Mouse (Mus musculus) forebrain, embryonic 13.5 days (tissue): Measurements from ENCODE around the gene Cib3. TPM values are rescaled to one million over a fixed set of nuclear protein-coding genes. Genes with fewer than 3 reads are reported as not detected.
A peak's percentile ranks its signal among the peaks of the same experiment; 100 is the strongest.

Source experiments
- ATAC-seq: fragments of 200-750 bp; cut with Nextera tagmentation; 2 replicates; pipeline ENCODE4 v1.8.0; 2017
- H3K27ac ChIP-seq: fragments of 300-500 bp; sonication (generic); 2 replicates; pipeline ENCODE4 v1.5.1; 2015; ENCODE audit warnings: inconsistent platforms, mild to moderate bottlenecking, moderate library complexity
- H3K27me3 ChIP-seq: fragments of 300-500 bp; sonication (generic); 2 replicates; pipeline ENCODE4 v1.6.1; 2015; ENCODE audit warnings: mild to moderate bottlenecking, inconsistent platforms
- H3K36me3 ChIP-seq: fragments of 300-500 bp; sonication (generic); 2 replicates; pipeline ENCODE4 v1.6.1; 2015; ENCODE audit warnings: mild to moderate bottlenecking, inconsistent platforms; ENCODE audit not compliant: poor library complexity, severe bottlenecking
- H3K4me1 ChIP-seq: fragments of 300-500 bp; sonication (generic); 2 replicates; pipeline ENCODE4 v1.6.1; 2015; ENCODE audit warnings: inconsistent platforms
- H3K4me2 ChIP-seq: fragments of 300-500 bp; sonication (generic); 2 replicates; pipeline ENCODE4 v1.6.1; 2015; ENCODE audit warnings: inconsistent platforms, mild to moderate bottlenecking, moderate library complexity
- H3K4me3 ChIP-seq: fragments of 300-500 bp; sonication (generic); 2 replicates; pipeline ENCODE4 v1.5.1; 2015; ENCODE audit warnings: mild to moderate bottlenecking, inconsistent platforms
- H3K9ac ChIP-seq: fragments of 300-500 bp; sonication (generic); 2 replicates; pipeline ENCODE4 v1.6.1; 2015; ENCODE audit warnings: mild to moderate bottlenecking, inconsistent platforms
- H3K9me3 ChIP-seq: fragments of 300-500 bp; sonication (generic); replicated peaks from 2 replicates; pipeline ENCODE4 v1.6.1; 2016; ENCODE audit warnings: inconsistent platforms
- WGBS: fragments of 180-500 bp; shearing (Covaris S2); methylation state at CpG from one replicate; pipeline ENCODE4 v1.1.7; 2015; 5-methylcytosine and 5-hydroxymethylcytosine counted together
- polyA plus RNA-seq: library from polyadenylated mRNA; unstranded; fragments of >200 nt; fragmentation: Nextera tagmentation; extraction: Ambion mirVana; gene quantifications from 2 replicates; pipeline ENCODE4 v1.2.1, GENCODE M21; 2015

Cib3 gene
- polyA plus RNA-seq, 1 experiment from 2014 or later = not detected

DNA sequence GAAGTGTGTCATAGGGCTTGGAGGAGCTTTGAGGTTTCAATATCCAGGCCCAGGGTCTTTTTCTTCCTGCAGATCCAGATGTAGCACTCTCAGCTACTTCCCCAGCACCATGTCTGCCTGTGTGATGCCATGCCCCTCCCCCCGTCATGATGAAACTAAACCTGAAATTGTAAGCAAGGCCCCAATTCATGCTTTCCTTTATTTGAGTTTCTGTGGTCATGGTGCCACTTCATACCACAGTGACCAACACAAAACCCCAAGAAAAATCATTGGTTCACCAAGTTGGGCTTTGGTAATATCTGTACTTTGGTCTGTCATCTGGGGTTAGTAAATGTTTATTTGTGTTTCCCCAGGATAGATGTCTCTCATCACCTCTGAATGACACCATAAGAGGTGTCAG, 4.1 kb downstream of the Cib3 start:
- no peak for ATAC-seq
- H3K4me2 ChIP-seq = no peak overlapping the region
- peaks cover 7% of the 10 kb centered on the region; the same call in 1 of the 2 replicates for H3K27me3 ChIP-seq
- no peak overlapping the region for H3K4me3 ChIP-seq
- H3K9ac ChIP-seq = no peak overlapping the region
- 71% methylated on average over 1 of the region's 1 CpGs for WGBS
- H3K36me3 ChIP-seq = no peaks in the 10 kb centered on the region
- no peak overlapping the region for H3K27ac ChIP-seq
- H3K9me3 ChIP-seq = peaks cover 4% of the 10 kb centered on the region; the same call in 1 of the 2 replicates
- no peaks in the 10 kb centered on the region for H3K4me1 ChIP-seq

DNA sequence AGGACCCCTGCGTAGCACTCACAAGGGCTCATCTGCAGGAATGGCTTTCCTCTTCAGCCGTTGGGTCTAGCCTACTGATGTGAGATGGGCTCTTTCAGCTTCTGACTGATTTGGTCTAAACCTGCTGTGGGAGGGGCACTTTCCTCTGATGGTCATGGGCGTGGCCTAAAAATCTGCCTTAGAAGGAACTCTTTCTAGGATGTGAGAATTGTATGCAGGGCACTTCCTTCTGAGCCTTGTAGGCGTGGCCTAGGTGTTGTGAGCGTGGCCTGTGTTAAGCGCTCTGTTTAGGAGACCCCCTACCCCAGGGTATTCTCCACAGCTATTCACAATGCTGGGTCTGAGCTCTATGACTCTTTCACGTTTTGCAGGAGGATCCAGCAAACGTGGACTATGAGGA, 14.6 kb downstream of the Cib3 start:
- Histone ChIP-seq H3K27ac (no peak overlapping the region), H3K4me2 (no peak overlapping the region), H3K27me3 (no peaks in the 10 kb centered on the region), H3K4me3 (no peak overlapping the region), H3K36me3 (no peaks in the 10 kb centered on the region), H3K4me1 (no peaks in the 10 kb centered on the region), H3K9ac (no peak overlapping the region), H3K9me3 (peaks cover 25% of the 10 kb centered on the region)
- ATAC-seq = no peak
- WGBS = 64% methylated on average over 8 of the region's 8 CpGs

DNA sequence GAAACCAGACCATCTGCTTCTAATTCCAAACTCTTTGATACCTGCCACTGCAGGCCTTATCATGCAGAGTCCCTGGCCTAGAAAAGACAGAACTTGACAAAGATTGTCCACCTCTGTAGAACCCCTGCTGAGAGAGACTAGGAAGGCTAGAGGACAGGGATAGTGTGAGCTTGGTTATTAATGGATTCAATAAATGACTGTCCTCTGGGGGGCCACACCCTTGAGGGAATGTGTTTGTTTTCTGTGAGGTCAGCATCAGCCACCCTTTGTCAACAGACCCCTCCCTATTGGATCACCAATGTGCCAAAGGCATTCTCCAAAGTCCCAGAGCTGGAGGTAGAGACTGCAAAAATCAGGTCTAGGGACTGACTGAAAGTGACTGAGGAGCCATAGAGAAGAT, 20.6 kb downstream of the Cib3 start:
- Histone ChIP-seq H3K4me1 (no peaks in the 10 kb centered on the region), H3K9ac (no peak overlapping the region), H3K4me2 (no peak overlapping the region), H3K27ac (no peak overlapping the region), H3K27me3 (no peaks in the 10 kb centered on the region), H3K36me3 (no peaks in the 10 kb centered on the region), H3K9me3 (no peaks in the 10 kb centered on the region), H3K4me3 (no peak overlapping the region)
- ATAC-seq = no peak

DNA sequence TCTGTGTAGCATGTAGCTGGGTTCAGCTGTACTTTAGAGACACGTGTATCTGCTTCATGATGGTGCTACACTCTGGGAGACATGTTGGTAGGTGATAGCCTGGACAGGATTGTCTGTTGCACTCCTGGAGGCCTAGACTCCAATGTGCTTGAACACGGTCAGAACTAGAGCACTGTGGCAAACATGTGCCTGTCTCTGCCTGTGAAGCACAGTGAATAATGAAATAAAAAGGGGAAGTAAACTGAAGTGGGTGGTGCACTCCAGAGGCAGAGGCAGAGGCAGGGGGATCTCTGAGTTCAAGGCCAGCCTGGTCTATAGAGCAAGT, 22.5 kb downstream of the Cib3 start:
- H3K4me3 ChIP-seq = no peak overlapping the region
- no peaks in the 10 kb centered on the region for H3K4me1 ChIP-seq
- no peaks in the 10 kb centered on the region for H3K9me3 ChIP-seq
- H3K27ac ChIP-seq = no peak overlapping the region
- no peak overlapping the region for H3K4me2 ChIP-seq
- H3K27me3 ChIP-seq = no peaks in the 10 kb centered on the region
- 87% methylated on average over 2 of the region's 2 CpGs for WGBS
- no peaks in the 10 kb centered on the region for H3K36me3 ChIP-seq
- no peak overlapping the region for H3K9ac ChIP-seq
- ATAC-seq = no peak

DNA sequence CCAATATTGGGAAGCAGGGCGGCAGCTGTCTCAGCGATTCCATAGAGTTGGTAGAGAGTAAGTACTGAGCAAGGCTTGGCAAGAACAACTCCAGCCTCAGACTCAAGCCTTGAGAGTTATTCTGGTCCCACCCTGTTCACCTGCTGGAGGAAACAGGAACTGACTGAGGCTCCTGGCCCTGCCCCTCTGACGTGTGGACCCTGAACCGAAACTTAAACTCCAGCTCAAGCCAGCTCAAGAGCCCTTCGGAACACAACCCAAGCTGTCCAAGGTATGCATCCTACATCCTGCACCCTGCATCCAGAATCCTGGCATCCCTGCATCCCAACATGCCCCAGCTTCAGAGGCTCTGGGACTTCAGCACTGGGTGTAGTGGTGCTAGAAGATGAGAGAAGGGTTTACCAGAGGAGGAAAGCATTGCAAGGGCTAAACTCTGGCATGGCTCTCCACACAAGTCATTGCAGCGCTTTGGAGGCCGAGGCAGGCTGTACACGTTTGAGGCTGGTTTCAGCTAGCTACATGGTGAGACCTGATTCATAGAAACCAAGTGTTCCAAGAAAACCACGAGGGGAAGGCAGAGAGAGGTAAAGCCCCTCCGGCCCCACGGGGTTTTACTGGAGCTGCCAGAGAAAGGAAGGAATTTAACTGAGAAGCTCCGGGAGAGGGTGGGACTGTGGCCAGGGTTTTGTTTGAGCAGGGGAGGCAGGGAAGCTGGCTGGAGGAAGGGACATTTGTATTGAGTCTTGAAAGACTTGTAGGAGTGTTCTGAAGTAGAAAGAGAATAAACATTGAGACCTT, 23.0 kb downstream of the Cib3 start, which contains the start of gene Hsh2d:
Gene Hsh2d (plus strand): TSS at position 222 of the 798 bp plus-strand sequence.
- no peak for ATAC-seq
- 74% methylated on average over 12 of the region's 12 CpGs for WGBS
- Histone ChIP-seq H3K4me1 (no peaks in the 10 kb centered on the region), H3K27ac (no peak within 1 kb of the TSS), H3K36me3 (no peaks in the 10 kb centered on the region), H3K9ac (no peak within 1 kb of the TSS), H3K4me2 (no peak within 1 kb of the TSS), H3K9me3 (no peaks in the 10 kb centered on the region), H3K4me3 (no peak within 1 kb of the TSS), H3K27me3 (no peaks in the 10 kb centered on the region)

DNA sequence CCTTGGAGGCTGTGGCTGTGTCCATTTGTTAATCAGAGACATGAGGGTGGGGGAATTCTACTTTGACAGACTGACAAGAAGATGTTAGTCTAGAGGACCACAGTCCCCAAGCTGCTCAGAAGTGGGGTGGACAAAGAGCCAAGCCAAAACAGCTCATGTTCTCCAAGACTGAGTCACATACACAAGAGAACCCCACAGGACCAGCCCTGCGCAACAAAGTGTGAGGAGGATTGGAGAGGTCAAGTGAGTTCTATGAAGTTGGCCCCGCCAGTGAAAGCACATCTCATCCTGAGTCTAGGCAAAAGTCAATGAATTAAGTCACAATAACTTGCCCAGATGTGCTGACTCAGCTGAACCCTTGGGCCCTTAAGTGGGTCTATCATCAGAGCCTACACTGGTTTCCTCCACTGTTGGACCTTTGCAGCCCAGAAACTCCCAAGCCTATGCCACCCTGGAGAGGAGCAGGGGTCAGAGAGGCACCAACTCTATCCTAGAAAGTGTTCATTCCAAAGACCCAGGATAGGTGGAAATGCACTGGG, 24.8 kb downstream of the Cib3 start:
- H3K9me3 ChIP-seq = no peaks in the 10 kb centered on the region
- no peak overlapping the region for H3K4me2 ChIP-seq
- H3K36me3 ChIP-seq = no peaks in the 10 kb centered on the region
- WGBS = 93% methylated on average over 2 of the region's 2 CpGs
- no peaks in the 10 kb centered on the region for H3K4me1 ChIP-seq
- no peaks in the 10 kb centered on the region for H3K27me3 ChIP-seq
- no peak overlapping the region for H3K27ac ChIP-seq
- no peak overlapping the region for H3K9ac ChIP-seq
- H3K4me3 ChIP-seq = no peak overlapping the region
- ATAC-seq = no peak

DNA sequence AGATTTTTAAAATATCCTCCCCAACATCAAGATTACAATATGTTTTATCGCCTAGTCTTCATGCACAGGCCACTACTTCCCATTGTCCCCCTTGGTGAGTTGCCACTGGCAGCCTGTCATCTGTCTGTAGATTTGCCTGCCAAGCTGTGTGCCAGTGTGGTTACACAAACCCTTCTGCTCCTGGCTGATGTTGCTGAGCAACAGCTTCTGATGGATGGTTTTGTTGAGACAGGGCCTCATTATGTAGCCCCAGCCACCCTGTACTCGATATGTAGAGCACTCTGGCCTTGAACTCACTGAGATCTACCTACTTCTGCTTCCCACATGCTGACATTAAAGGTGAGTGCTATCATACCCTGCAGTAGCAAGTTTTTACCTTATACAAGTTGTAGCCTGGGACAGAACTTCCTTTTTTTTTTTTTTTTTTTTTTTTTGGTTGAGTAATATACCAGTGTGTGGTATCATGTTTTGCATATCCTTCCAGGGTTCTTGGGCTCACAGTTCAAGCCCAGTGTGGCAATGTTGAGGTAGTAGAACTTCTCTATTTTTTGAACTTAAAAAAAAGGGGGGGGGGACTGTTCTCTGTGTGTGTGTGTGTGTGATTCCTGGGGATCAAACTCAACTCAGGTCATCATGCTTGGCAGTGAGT, 29.0 kb downstream of the Cib3 start:
- no peaks in the 10 kb centered on the region for H3K4me1 ChIP-seq
- H3K4me2 ChIP-seq = no peak overlapping the region
- no peaks in the 10 kb centered on the region for H3K27me3 ChIP-seq
- H3K9ac ChIP-seq = no peak overlapping the region
- H3K27ac ChIP-seq = no peak overlapping the region
- ATAC-seq = peak; percentile 59; the same call in 1 of the 2 replicates
- no peaks in the 10 kb centered on the region for H3K9me3 ChIP-seq
- no peak overlapping the region for H3K4me3 ChIP-seq
- WGBS = 79% methylated on average over 2 of the region's 2 CpGs
- H3K36me3 ChIP-seq = peaks cover 39% of the 10 kb centered on the region

DNA sequence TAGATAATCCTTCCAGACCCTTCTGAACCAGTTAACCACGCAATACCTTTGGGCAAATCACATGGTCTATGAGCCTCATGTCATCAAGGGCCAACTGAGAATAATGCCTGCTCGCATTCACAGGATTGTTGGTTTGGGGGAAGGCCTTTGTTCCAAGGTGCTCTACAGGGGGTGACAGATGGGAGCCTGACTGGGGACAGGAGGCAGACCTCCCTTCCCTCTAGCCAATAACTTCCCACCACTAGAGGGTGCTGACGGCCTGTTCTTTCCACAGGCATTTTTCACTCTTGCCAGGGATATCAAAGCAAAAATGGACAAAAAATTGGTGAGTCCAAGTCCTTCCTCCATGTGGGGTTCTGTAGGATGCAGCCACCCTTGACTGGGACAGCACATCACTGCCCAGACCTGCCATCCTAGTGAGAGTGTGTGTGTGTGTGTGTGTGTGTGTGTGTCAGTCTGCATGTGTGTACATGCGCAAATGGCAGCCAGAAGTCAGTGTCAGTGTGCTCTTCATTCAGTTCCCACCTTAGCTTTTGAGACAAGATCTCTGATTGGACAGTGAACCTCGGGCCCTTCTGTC, 35.2 kb downstream of the Cib3 start:
- Histone ChIP-seq H3K27me3 (no peaks in the 10 kb centered on the region), H3K4me3 (no peak overlapping the region), H3K4me1 (no peaks in the 10 kb centered on the region), H3K9me3 (no peaks in the 10 kb centered on the region), H3K27ac (no peak overlapping the region), H3K36me3 (peaks cover 99% of the 10 kb centered on the region), H3K9ac (no peak overlapping the region), H3K4me2 (no peak overlapping the region)
- peak; percentile 75 for ATAC-seq
- WGBS = 56% methylated on average over 5 of the region's 5 CpGs

DNA sequence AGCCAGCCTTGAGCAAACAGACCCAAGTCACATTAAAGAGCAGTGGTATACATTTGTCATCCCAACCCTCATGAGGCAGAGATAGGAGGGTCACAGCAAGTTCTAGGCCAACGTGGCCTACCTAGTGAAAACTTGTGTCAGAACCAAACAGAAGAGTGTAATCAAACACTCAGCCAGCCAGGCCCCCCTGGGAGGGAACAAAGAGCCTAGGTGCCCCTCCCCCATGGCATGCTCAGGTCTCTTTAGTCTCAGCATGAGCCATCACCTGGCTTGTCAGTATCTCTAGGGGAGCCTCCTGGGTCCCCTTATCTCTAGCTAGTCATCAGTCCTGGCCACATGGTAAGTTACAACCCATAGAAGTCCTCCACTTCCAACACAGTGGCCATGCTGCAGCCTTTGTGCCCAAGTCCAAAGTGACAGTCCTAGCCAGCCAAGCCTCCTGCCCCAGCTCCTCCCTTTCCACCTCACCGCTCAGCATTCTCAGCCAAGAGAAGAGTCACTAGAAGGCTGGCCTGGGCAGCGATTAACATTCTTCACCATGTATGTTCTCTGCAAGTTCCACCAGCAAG, 42.9 kb downstream of the Cib3 start:
- H3K9ac ChIP-seq = no peak overlapping the region
- H3K36me3 ChIP-seq = peaks cover 83% of the 10 kb centered on the region
- no peaks in the 10 kb centered on the region for H3K4me1 ChIP-seq
- no peak for ATAC-seq
- no peak overlapping the region for H3K27ac ChIP-seq
- H3K4me3 ChIP-seq = no peak overlapping the region
- H3K27me3 ChIP-seq = no peaks in the 10 kb centered on the region
- 87% methylated on average over 3 of the region's 3 CpGs for WGBS
- H3K4me2 ChIP-seq = no peak overlapping the region
- no peaks in the 10 kb centered on the region for H3K9me3 ChIP-seq

DNA sequence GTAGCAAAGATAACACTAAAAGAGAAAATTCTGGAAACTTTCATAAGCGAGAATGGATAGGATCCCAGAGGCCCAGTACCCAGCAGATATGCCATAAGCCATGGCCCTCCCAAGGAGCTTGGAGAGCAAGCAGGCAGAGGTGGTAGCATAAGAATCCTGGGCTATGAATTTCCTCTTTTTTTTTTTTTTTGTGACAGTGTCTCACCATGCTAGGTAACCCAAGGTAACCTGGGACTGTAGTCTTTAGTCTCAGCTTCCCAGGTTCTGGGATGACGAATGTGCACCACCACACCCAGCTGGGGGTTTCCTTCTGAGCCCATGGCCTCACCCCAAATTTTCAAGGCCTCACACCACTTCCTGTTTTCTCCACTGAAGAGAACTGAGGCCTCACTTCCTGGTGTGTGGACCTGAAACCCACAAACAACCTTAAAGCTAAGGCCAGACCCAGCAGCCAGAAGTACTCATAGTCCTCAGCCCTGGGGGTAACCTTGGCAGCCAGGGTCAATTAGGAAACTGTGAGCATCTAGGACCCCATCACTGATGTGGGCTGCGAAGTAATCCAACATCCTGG, 43.5 kb downstream of the Cib3 start:
- Histone ChIP-seq H3K4me3 (no peak overlapping the region), H3K36me3 (peaks cover 83% of the 10 kb centered on the region), H3K27me3 (no peaks in the 10 kb centered on the region), H3K27ac (no peak overlapping the region), H3K4me2 (no peak overlapping the region), H3K9ac (no peak overlapping the region), H3K4me1 (no peaks in the 10 kb centered on the region), H3K9me3 (no peaks in the 10 kb centered on the region)
- no peak for ATAC-seq
- WGBS = 93% methylated on average over 3 of the region's 3 CpGs

DNA sequence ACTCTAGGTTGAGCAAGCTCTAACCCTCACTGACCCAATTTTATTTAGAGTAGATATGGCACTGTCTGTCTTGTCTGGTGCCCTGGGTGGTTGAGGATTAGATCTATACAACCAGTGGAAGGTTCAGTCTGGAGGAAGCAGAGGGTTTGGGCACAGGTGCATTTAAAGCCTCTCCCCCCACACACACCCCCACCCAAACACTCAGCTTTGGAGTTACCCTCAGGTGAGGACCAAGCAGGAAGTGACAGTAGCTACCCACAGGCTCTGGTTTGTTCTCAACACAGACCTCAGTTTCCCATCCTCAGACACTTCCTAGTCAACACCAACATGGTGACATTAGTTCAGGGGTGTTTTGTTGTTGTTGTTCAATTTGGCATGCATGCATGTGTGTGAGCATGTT, 49.8 kb downstream of the Cib3 start:
- Histone ChIP-seq H3K27me3 (no peaks in the 10 kb centered on the region), H3K9ac (no peak overlapping the region; the same call in 1 of the 2 replicates), H3K36me3 (peaks cover 22% of the 10 kb centered on the region), H3K9me3 (no peaks in the 10 kb centered on the region), H3K4me1 (peaks cover 27% of the 10 kb centered on the region), H3K27ac (no peak overlapping the region), H3K4me2 (peak overlapping the region; percentile 93), H3K4me3 (0 out of 2 replicates have a peak overlapping the region, but pooled peaks have one; percentile 84)
- ATAC-seq = no peak
